ENCODE assay signal across 8 mouse cellular contexts in the genomic region with DNA sequence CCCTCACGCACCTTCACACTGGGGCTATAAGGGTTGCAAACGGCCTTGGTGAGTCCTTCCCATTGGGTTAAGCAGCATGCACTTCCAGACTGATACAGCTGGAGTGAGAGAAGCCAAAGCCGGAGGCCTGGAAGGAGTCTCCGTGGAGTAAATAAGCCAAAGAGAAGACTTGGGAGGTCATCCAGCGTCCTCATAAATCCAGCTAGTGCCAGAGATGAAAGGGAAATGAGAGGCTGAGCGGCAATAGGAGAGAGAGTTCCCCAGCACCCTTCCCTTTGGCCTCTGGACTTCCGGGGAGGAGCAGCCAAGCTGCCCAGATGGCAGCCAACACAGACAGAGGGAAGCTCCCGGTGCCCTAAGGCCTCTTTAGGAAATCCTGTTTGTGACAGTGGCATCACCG. TPM values are rescaled to one million over a fixed set of nuclear protein-coding genes. Genes with fewer than 3 reads are reported as not detected.
DNase-seq lines count a peak whose midpoint lies in the region; ATAC-seq lines count a peak whose summit lies in the region.

No protein-coding gene starts in this region.

- intact Hi-C loops in gastrocnemius, postnatal 14 days (cut with DNase I; ENCODE audit: low total_unique reads): no loop called here

- peak; percentile 80 for DNase-seq in adrenal gland, adult 8-10 months
- DNase-seq in gastrocnemius, postnatal 14 days: peak; percentile 62
- DNase-seq in kidney, adult 9 months: peak; percentile 84
- peak; percentile 67 for DNase-seq in lung, postnatal 14 days
- DNase-seq in c-Kit-positive CD71-positive TER-119-positive erythroid progenitor cells, embryonic 14.5 days (ENCODE audit: low spot score): no peak
- no peak for DNase-seq in layer of hippocampus, adult 11-12 months (ENCODE audit: low spot score)
- no peak for DNase-seq in spleen, postnatal 4 days (ENCODE audit: low spot score in 2 of 2)

- ATAC-seq in inflammation-experienced regulatory T-cells, adult 6 months: no peak

RNA-seq across cellular contexts. Expression of a gene that starts 52.5 kb away (rescaled TPM):
- total RNA-seq in adrenal gland, adult 8-10 months (2022): 10 to 100 TPM; 27.9 to 44.7 (median 32.1) TPM
- total RNA-seq in gastrocnemius, postnatal 14 days (2021): 10 to 100 TPM; 12.6 to 14.2 TPM
- polyA plus RNA-seq in inflammation-experienced regulatory T-cells, adult 6 months (2017; shearing (Covaris generic)): 10 to 100 TPM; 40.1 to 59.9 (median 53.6) TPM

Comparison
In these comparisons a context has a peak if more than half of its experiments do, and no peak if none do; other contexts are left out.
1. DNase-seq: peak in adrenal gland, adult 8-10 months (single experiment), gastrocnemius, postnatal 14 days (single experiment), kidney, adult 9 months (single experiment) and lung, postnatal 14 days (single experiment); none in c-Kit-positive CD71-positive TER-119-positive erythroid progenitor cells, embryonic 14.5 days (single experiment), layer of hippocampus, adult 11-12 months (single experiment) and spleen, postnatal 4 days (0 of 2).